Mouse (Mus musculus) midbrain, postnatal 0 days (tissue): ENCODE data around the gene Safb. TPM values are rescaled to one million over a fixed set of nuclear protein-coding genes. Genes with fewer than 3 reads are reported as not detected.

Experiments
- ATAC-seq: fragments of 200-750 bp; cut with Nextera tagmentation; 2 replicates; pipeline ENCODE4 v1.8.0; 2017; ENCODE audit warnings: moderate number of reproducible peaks, mild to moderate bottlenecking, moderate TSS enrichment, moderate library complexity; ENCODE audit not compliant: low FRiP score
- DNase-seq: peaks from one replicate; pipeline ENCODE4 v3.0.0-alpha.2; 2015; ENCODE audit warnings: low spot score
- H3K27ac ChIP-seq: fragments of 300-500 bp; sonication (generic); 2 replicates; pipeline ENCODE4 v1.5.1; 2014; ENCODE audit warnings: low read depth, mild to moderate bottlenecking, low read length, mixed read lengths
- H3K27me3 ChIP-seq: fragments of 300-500 bp; sonication (generic); 2 replicates; pipeline ENCODE4 v1.6.1; 2014; ENCODE audit warnings: low read length, control low read depth, mixed read lengths; ENCODE audit not compliant: insufficient read depth
- H3K36me3 ChIP-seq: fragments of 300-500 bp; sonication (generic); 2 replicates; pipeline ENCODE4 v1.6.1; 2014; ENCODE audit warnings: low read length, control low read depth, mixed read lengths; ENCODE audit not compliant: insufficient read depth
- H3K4me1 ChIP-seq: fragments of 300-500 bp; sonication (generic); 2 replicates; pipeline ENCODE4 v1.6.1; 2014; ENCODE audit warnings: mild to moderate bottlenecking, control low read depth, antibody characterized with exemption, low read length, mixed read lengths; ENCODE audit not compliant: insufficient read depth
- H3K4me2 ChIP-seq: fragments of 300-500 bp; sonication (generic); 2 replicates; pipeline ENCODE4 v1.6.1; 2014; ENCODE audit warnings: low read depth, mild to moderate bottlenecking, low read length, mixed read lengths; ENCODE audit not compliant: poor library complexity, severe bottlenecking
- H3K4me3 ChIP-seq: fragments of 300-500 bp; sonication (generic); 2 replicates; pipeline ENCODE4 v1.5.1; 2014; ENCODE audit warnings: low read depth, mild to moderate bottlenecking, low read length, moderate library complexity
- H3K9ac ChIP-seq: fragments of 300-500 bp; sonication (generic); replicated peaks from 2 replicates; pipeline ENCODE4 v1.6.1; 2014; ENCODE audit warnings: mild to moderate bottlenecking, low read length, moderate library complexity, mixed read lengths; ENCODE audit not compliant: poor library complexity, severe bottlenecking
- H3K9me3 ChIP-seq: fragments of 300-500 bp; sonication (generic); 2 replicates; pipeline ENCODE4 v1.6.1; 2016; ENCODE audit warnings: low read length, control low read depth
- CTCF ChIP-seq: IDR thresholded peaks from 2 replicates; pipeline ENCODE4 v1.5.1; 2016; ENCODE audit warnings: antibody characterized with exemption, mild to moderate bottlenecking
- WGBS: fragments of 180-500 bp; shearing (Covaris S2); extraction: QIAGEN DNeasy Blood & Tissue Kit; methylation state at CpG from one replicate; pipeline ENCODE4 v1.1.7; 2014; 5-methylcytosine and 5-hydroxymethylcytosine counted together
- polyA plus RNA-seq: library from polyadenylated mRNA; unstranded; fragments of >200 nt; fragmentation: Nextera tagmentation; extraction: Ambion mirVana; gene quantifications from 2 replicates; pipeline ENCODE4 v1.2.1, GENCODE M21; 2015
- total RNA-seq: library from RNA; depleted of rRNA; stranded (reverse); fragments of >200 nt; gene quantifications from 2 replicates; pipeline ENCODE4 v1.2.3, GENCODE M21; 2014

Safb gene
- total and polyA plus RNA-seq, 2 experiments from 2014 or later: 56.1 to 95.9 TPM

DNA sequence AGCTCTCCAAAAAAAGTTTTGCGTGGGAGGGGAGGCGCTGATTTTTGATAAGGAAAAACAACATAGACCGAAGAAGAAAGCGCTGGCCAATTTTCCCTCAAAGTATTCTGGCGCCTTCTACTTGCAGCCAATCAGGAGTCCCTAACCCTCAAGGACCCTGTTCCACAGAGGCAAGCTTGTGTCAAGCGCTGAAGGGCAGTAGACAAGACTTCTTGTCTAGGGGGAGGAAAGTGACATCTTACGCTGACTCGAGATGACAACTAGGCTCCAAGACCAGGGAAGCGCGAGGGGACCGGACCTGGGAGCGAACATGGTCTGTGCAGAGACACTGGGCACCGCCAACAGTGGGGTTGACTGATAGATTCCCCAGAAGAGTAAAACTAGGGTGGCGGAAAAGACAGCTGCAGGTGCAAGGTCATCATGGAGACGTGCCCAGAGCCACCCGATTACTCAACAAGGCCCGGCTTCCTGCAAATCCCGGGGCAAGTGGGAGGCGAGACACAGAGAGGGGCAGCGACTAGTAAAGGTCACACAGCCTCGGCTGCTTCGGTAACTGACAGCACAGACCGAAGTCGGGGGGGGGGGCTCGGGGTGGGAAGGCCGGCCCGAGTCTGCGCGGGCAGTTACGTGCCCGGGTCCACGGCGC is 891 bp upstream of the Safb start:
- 4% methylated on average over 31 of the region's 33 CpGs for WGBS
- no peak for DNase-seq
- no peak for ATAC-seq
- no peaks in the 10 kb centered on the region for H3K27me3 ChIP-seq
- no peaks in the 10 kb centered on the region for H3K9me3 ChIP-seq
- peaks cover 21% of the 10 kb centered on the region for H3K36me3 ChIP-seq
- peak overlapping the region; percentile 61 for H3K9ac ChIP-seq
- H3K4me3 ChIP-seq: peak overlapping the region; percentile 52
- H3K4me1 ChIP-seq: peaks cover 26% of the 10 kb centered on the region
- peak overlapping the region; percentile 76 for H3K4me2 ChIP-seq
- peak overlapping the region; percentile 87 for H3K27ac ChIP-seq
- TF ChIP-seq CTCF: no peak

DNA sequence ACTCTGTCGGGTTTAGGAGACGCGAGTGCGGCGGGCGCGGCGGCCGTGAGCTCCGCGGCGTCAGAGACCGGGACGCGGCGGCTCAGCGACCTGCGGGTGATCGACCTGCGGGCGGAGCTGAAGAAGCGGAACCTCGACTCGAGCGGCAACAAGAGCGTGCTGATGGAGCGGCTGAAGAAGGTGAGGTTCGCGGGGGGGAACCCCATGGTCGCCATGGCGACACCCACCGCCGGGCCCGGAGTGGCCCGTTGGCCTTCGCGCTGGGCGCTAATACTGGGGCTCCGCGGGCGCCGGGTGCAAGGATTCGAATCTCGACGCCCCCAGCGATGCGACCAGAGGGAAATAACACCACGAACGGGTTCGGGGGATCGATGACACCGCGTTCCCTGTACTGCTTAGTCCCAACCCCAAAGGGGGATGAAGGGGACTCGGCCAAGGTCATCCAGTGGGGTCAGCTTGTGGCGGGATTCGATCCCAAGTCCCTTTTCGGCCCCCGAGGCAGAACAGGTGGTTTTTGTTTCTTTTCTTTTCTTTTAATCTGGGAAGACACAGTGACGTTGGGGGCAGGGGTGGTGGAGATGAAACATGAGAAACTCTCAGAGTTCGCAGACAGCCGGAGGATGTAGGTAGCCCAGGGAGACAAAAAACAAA is 671 bp downstream of the Safb start:
- H3K27ac ChIP-seq: peak overlapping the region; percentile 83
- ATAC-seq (peak; percentile 2; the same call in 1 of the 2 replicates), DNase-seq (peak; percentile 47)
- H3K4me2 ChIP-seq: peak overlapping the region; percentile 72
- H3K4me3 ChIP-seq: peak overlapping the region; percentile 68
- no peak for TF ChIP-seq CTCF
- peak overlapping the region; percentile 82 for H3K9ac ChIP-seq
- peaks cover 35% of the 10 kb centered on the region for H3K36me3 ChIP-seq
- H3K27me3 ChIP-seq: no peaks in the 10 kb centered on the region
- no peaks in the 10 kb centered on the region for H3K9me3 ChIP-seq
- WGBS: under 1% methylated on average over 59 of the region's 61 CpGs
- peaks cover 26% of the 10 kb centered on the region for H3K4me1 ChIP-seq

DNA sequence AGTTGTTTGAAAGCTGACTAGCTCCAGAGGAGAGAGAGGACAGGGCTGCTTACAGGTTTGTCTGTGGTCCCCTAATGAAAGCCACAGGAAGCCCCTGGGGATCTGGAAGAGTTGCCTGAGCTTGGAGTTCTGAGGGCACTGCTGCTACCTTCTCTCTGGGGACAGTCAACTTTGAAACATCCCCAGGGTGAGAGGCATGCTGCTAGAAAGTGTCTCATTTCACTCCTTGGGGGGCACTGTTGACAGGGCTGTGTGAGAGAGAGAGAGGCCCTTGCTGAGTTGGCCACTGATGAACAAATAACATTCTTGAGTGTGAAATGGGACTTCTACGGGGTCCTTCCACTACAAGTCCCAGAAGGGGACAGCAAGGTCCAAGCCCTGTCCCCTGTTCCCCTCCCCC is 3.1 kb downstream of the Safb start:
- 67% methylated on average over 1 of the region's 1 CpGs for WGBS
- Histone ChIP-seq H3K9me3 (no peaks in the 10 kb centered on the region), H3K4me1 (peaks cover 24% of the 10 kb centered on the region), H3K36me3 (peaks cover 47% of the 10 kb centered on the region), H3K27ac (no peak overlapping the region), H3K4me3 (no peak overlapping the region), H3K4me2 (no peak overlapping the region), H3K9ac (no peak overlapping the region), H3K27me3 (no peaks in the 10 kb centered on the region)
- no peak for DNase-seq
- no peak for ATAC-seq
- TF ChIP-seq CTCF: no peak

DNA sequence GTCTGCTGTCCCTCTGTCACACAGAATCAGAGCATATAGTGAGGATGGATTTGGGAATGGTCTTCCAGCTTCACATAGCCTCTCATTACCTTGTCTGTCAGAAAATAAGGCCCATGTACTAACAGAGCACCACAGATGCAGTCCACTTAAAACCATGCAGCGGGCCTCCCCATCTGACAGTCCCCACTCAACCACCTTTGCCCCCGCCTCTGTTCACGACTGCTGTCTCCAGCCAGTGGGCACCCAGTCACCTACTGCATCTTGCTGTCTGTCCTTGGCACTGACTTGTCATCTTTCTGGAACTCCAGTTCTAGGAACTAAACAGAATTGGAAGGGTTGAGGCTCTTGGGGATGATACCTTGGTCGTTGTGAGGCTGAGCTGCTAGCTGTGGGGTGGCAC is 4.3 kb downstream of the Safb start:
- H3K36me3 ChIP-seq: peaks cover 56% of the 10 kb centered on the region
- H3K4me3 ChIP-seq: no peak overlapping the region
- H3K9me3 ChIP-seq: no peaks in the 10 kb centered on the region
- H3K27ac ChIP-seq: no peak overlapping the region
- DNase-seq (no peak), ATAC-seq (no peak)
- H3K4me1 ChIP-seq: peaks cover 16% of the 10 kb centered on the region
- no peak overlapping the region for H3K9ac ChIP-seq
- no peaks in the 10 kb centered on the region for H3K27me3 ChIP-seq
- no peak for TF ChIP-seq CTCF
- 97% methylated on average over 4 of the region's 4 CpGs for WGBS
- no peak overlapping the region for H3K4me2 ChIP-seq

DNA sequence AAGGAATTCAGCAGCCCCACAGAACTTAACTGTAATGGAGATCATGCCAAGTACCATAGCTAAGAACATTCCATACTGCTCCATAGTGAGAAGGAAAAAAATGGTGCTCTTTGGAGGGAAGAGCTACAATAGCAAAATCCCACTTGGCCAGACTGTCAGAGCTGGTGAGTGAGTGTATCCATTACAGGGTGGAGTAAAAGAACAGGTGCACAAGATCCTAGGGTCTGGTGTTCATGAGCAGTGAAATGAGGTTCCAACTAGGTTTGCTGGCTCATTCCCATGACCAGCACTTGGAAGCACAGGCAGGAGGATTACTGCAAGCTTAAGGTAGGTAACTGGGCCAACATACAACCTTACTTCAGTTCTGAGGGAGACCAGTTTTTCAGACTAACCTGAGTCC is 7.9 kb downstream of the Safb start:
- no peak overlapping the region for H3K4me2 ChIP-seq
- no peaks in the 10 kb centered on the region for H3K27me3 ChIP-seq
- DNase-seq (no peak), ATAC-seq (no peak)
- no peak overlapping the region for H3K4me3 ChIP-seq
- no peak for TF ChIP-seq CTCF
- 0 out of 2 replicates have a peak, but pooled peaks cover under 1% of the 10 kb centered on the region for H3K4me1 ChIP-seq
- H3K27ac ChIP-seq: no peak overlapping the region
- no peaks in the 10 kb centered on the region for H3K9me3 ChIP-seq
- peaks cover 88% of the 10 kb centered on the region for H3K36me3 ChIP-seq
- H3K9ac ChIP-seq: no peak overlapping the region

DNA sequence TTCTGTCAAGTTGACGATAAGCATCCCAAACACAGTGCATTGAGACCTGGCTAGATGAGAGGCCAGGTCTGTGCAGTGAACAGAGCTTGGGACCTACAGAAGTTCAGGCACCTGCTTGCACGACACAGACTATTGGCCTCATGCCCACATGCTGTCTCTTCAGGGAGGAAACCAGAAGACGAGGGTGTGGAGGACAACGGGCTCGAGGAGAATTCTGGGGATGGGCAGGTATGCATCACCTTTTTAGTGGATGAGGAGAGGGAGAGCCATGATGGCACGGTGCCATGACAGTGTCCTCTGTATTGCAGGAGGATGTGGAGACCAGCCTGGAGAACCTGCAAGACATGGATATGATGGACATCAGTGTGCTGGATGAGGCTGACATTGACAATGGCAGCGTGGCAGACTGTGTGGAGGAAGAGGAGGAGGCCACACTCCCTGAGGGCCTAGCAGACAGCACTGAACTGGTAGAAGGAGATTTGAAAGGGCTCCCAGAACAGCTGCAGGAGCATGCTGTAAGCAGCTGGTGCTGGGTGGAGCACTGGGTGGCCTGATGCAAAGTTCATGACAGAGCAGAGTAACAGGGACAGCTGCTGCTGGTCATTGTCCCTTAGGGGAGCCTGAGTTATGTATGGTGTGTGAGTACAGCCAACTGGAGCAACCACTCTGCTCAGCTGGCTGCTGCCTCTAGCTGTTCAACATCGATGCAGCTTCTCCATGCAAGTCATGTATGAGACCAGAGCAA is 9.1 kb downstream of the Safb start:
- Histone ChIP-seq H3K4me2 (no peak overlapping the region), H3K36me3 (peaks cover 88% of the 10 kb centered on the region), H3K9me3 (no peaks in the 10 kb centered on the region), H3K27me3 (no peaks in the 10 kb centered on the region), H3K4me1 (no peaks in the 10 kb centered on the region), H3K27ac (no peak overlapping the region), H3K4me3 (no peak overlapping the region), H3K9ac (no peak overlapping the region)
- WGBS: 91% methylated on average over 8 of the region's 8 CpGs
- TF ChIP-seq CTCF: no peak
- ATAC-seq: no peak
- DNase-seq: no peak
